Mouse (Mus musculus) brain, embryonic 18.5 days (tissue): ENCODE data around the gene Vmn2r65.

ENCODE experiments used
- DNase-seq: peaks from one replicate; pipeline ENCODE4 v3.0.0-alpha.2; 2012; ENCODE audit warnings: low read depth, low spot score

The Vmn2r65 gene

DNA sequence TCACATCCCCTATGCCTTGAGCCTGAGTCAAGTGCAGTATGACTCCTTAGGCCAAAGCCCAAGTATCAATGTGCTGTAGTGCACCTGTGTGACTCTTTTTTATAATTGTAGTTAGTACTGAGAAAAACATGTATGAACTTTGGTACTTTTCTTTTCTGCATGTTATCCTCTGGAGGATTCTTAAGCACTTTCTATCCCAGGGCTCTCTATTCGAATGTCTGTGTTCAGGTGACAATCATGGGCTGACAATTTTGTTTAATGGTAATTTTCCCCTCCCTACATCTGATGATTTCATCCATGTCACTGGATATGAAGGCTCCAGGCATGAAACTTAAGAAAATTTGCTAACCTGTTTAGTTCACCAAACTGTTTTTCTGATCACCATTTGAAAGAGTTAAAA, at the start of gene Vmn2r65:
Gene Vmn2r65 (minus strand): TSS at position 101 of the 400 bp plus-strand sequence.
- no peak for DNase-seq

DNA sequence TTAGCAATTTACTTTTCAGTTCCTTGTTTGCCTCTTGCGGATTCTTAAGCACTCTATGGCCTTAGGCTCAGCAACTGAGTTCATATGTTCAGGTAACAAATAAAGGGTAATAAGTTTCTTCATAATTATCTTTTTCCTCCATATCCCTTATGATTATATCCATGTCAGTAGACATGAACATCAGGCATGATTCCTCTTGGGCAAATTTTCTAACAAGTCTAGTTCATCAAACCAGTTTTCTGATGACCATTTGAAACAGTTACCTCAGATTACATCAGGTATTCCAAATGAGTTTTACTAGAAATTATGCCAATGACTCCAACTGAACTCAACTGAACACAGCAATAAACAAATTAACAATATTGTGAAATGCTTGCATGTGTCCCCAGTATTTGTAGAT, 48.3 kb upstream of the Vmn2r65 start, which contains the start of gene Vmn2r66:
Gene Vmn2r66 (minus strand): TSS at position 101 of the 400 bp plus-strand sequence.
- DNase-seq: no peak

DNA sequence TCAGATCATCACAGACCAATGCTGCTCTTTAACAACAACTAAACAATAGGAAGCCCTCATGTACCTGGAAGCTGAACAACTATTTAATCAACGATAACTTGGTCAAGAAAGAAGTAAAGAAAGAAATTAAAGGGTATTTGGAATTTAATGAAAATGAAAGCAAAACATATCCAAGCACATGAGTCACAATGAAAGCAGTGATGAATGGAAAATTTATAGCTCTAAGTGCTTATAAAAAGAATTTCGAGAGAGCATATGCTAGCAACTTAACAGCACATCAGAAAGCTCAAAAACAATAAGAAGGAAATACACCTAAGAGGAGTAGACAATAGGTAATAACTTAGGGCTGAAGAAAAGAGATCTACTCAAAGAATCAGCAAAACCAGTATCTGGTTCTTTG, 32.8 kb upstream of the Vmn2r65 start:
- DNase-seq: no peak
